Mouse (Mus musculus): ENCODE results near the gene Celf2.

DNA sequence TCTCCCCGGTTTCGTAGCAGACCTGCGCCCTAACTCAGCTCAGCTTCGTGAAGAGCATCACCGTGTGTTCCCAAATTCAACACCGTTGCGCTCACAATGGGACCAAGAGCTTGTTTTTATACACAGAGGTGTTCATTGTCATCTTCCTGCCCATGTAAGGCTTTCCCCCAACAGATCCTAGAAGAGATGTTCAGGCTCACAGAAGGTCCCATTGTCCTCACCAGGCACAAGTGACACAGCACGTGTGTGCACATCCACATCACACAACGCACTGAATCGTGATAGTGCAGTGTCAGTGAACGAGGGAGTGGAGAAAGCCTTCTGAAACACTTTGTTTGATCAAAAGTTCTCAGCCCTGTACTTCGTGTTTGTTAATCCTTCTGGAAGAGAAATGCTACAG lies 1011.3 kb downstream of the Celf2 start:
- TF ChIP-seq ZNF384 (IDR thresholded peaks at IDR 0.05; ENCODE audit: low read depth, low read length) (no peak), HCFC1 (IDR thresholded peaks at IDR 0.05; ENCODE audit: borderline replicate concordance, insufficient read depth, low read length) (no peak), CHD2 (IDR thresholded peaks at IDR 0.05; ENCODE audit: low read depth, low read length) (no peak)

All from ES-E14 (cell line).